In the genomic region with DNA sequence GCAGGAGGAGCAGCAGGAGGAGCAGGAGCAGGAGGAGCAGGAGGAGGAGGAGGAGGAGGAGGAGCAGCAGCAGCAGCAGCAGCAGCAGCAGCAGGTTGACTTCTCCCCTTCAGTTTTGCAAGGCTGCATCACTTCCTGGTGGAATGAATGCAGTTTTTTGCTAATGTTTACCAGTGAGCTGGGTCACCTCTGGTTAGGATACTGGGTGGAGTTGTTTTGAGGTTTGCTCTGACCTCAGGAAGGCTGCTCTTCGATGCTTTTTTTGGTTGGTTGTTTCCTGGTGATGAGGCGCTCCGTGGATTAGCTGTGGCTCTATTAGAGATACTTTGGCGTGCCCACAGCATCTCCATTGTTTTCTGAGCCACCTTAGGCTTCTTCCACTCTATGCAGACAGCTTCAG, we compare ENCODE assay signal across 23 mouse cellular contexts. TPM values are rescaled to one million over a fixed set of nuclear protein-coding genes. Genes with fewer than 3 reads are reported as not detected.
DNase-seq lines count a peak whose midpoint lies in the region; TF ChIP-seq lines count a peak whose summit lies in the region.
"Had no signal": no experiment of that assay in that cellular context is flagged by ENCODE, and none has a peak within 500 bp of the region (broad histone marks: within the 10 kb centered on the region; RNA-seq: fewer than 3 reads in every experiment).

No protein-coding gene starts in this region.

- no peaks in the 10 kb centered on the region for H3K27me3 ChIP-seq in kidney, adult 2 months (replicated peaks; ENCODE audit: control insufficient read depth, insufficient read depth, low read length)
- H3K27me3 ChIP-seq: embryonic facial prominence, embryonic 15.5 days; forebrain, embryonic 13.5 days; heart, embryonic 13.5 days had no signal

- no peak for DNase-seq in kidney, adult 2 months
- DNase-seq in kidney, adult 11 months: no peak
- DNase-seq in CD4-positive helper T cell, adult 2 months (ENCODE audit: low read depth, low spot score): peak; percentile 65
- peak; percentile 47 for DNase-seq in induced T-regulatory cell, adult 2 months (ENCODE audit: low read depth)
- DNase-seq in right cerebral cortex, postnatal 4 days: no peak
- no peak for DNase-seq in cerebellum, postnatal 14 days
- DNase-seq: adrenal gland, postnatal 10 days; adrenal gland, postnatal 36 days; cerebellum, adult 18-20 months; cerebellum, adult 9-10 months; cerebellum, postnatal 25 days; gastrocnemius, adult 2 months; gastrocnemius, postnatal 14 days; heart, adult 18-20 months; heart, postnatal 14 days; heart, postnatal 4 days had no signal

- no peaks in the 10 kb centered on the region for H3K36me3 ChIP-seq in kidney, adult 2 months (ENCODE audit: control insufficient read depth, insufficient read depth, low read length)
- H3K36me3 ChIP-seq: embryonic facial prominence, embryonic 12.5 days; embryonic facial prominence, embryonic 15.5 days; heart, embryonic 10.5 days; heart, embryonic 13.5 days had no signal

- TF ChIP-seq CTCF in kidney, adult 2 months (conservative IDR thresholded peaks at IDR 0.05; ENCODE audit: insufficient read depth, insufficient read length, low read depth, low read length): no peak

- no peak overlapping the region for H3K4me3 ChIP-seq in kidney, adult 2 months (ENCODE audit: insufficient read depth, low read depth, low read length)
- H3K4me3 ChIP-seq: embryonic facial prominence, embryonic 12.5 days; embryonic facial prominence, embryonic 15.5 days; forebrain, embryonic 13.5 days; gastrocnemius, adult 2 months; heart, embryonic 10.5 days; heart, embryonic 13.5 days had no signal

- WGBS in kidney, adult 2 months: 66% methylated on average over 4 of the region's 4 CpGs

- peak overlapping the region; percentile 32; the same call in 1 of the 2 replicates for H3K27ac ChIP-seq in kidney, adult 2 months (ENCODE audit: insufficient read depth, low read depth, low read length)
- H3K27ac ChIP-seq: embryonic facial prominence, embryonic 12.5 days; embryonic facial prominence, embryonic 15.5 days; forebrain, embryonic 13.5 days; gastrocnemius, adult 2 months; heart, embryonic 10.5 days; heart, embryonic 13.5 days; hindbrain, embryonic 14.5 days; hindbrain, postnatal 0 days had no signal

- peaks cover 26% of the 10 kb centered on the region for H3K4me1 ChIP-seq in kidney, adult 2 months (ENCODE audit: control insufficient read depth, insufficient read depth, low read length)
- H3K4me1 ChIP-seq: embryonic facial prominence, embryonic 12.5 days; embryonic facial prominence, embryonic 15.5 days; forebrain, embryonic 13.5 days; heart, embryonic 13.5 days had no signal

- no peak for TF ChIP-seq POLR2A in kidney, adult 2 months (IDR thresholded peaks at IDR 0.05; ENCODE audit: low read depth, low read length)

RNA-seq across cellular contexts. Expression of a gene that starts 10.3 kb away (rescaled TPM):
- 46.7 and 56.8 TPM in 2 replicates for polyA plus RNA-seq in kidney, adult 2 months (2012; rRNA removed)

RNA-seq across cellular contexts. Expression of a gene that starts 37.5 kb away (rescaled TPM):
- polyA plus RNA-seq in kidney, adult 2 months (2012; rRNA removed): 2.4 and 3.7 TPM in 2 replicates

RNA-seq across cellular contexts. Expression of a gene that starts 51.2 kb away (rescaled TPM):
- 13.0 and 15.2 TPM in 2 replicates for polyA plus RNA-seq in kidney, adult 2 months (2012; rRNA removed)

Comparison
In these comparisons a context has a peak if more than half of its experiments do, and no peak if none do; other contexts are left out.
1. DNase-seq: peak in CD4-positive helper T cell, adult 2 months (single experiment) and induced T-regulatory cell, adult 2 months (single experiment); none in kidney, adult 2 months (single experiment), kidney, adult 11 months (single experiment), right cerebral cortex, postnatal 4 days (single experiment) and cerebellum, postnatal 14 days (0 of 2).